Mouse (Mus musculus): ENCODE measurements at regions not wholly inside any gene's neighbourhood (a gene's known extent, or its start where the extent isn't known, plus 50 kb on each side); places are given as distances from the start of the nearest gene placed in this dataset.

GRCm38 (mm10) chr7:79543231-79544071 lies 74.0 kb downstream of the Rhcg start:
- DNase-seq (ENCODE audit: low read depth) = no peak

GRCm38 (mm10) chr7:79542379-79543015 lies 75.0 kb downstream of the Rhcg start:
- no peak for DNase-seq (ENCODE audit: low read depth)

- DNase-seq (ENCODE audit: low read depth) = no peak
Measured at GRCm38 (mm10) chr7:79540246-79540645, 74.1 kb upstream of the Polg start.

DNA sequence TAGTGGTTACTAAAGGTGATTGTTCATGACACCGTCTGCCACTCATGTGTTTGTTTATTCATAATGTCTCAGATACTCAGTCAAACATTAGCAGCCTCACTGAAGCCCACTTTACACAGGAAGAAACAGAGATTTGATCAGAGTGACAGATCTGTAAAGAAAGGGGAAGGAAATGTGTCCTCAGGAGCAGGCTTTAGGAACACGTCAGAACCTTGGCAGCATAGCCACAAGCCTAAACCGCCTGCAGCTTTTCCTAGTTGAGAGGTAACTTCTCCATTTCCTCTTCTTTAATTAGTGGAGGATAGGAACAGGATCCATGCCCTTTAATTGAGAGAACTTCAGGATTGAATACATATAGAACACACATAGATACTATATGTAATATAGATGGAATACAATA lies 73.3 kb upstream of the Polg start:
- no peak for DNase-seq (ENCODE audit: low read depth)

DNA sequence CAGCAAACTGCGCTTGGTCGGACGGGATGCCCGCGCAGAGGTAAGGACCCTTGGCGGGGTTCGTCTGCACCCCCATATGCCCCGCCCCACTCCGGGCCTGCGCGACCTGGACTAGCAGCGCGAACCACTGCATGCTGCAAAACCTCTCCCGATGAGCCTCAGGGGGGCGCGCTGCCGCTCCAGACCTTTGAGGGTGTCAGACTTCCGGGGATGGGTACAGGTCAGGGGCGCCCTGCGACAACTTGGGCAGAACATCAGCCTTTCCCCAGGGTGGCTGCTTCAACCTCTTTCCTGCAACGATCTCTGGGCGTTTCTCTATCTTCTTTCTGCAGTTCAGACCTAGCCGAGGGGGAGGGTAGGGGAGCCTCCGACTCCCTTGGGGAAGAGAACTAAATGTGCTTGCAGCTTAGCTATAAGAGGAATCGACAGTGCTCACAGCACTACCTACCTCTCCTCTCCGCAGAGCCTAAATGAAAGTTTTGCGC lies 70.0 kb upstream of the Polg start:
- DNase-seq (ENCODE audit: low read depth) = no peak

- DNase-seq (ENCODE audit: low read depth) = no peak
Measured at GRCm38 (mm10) chr7:79535251-79536111, 69.3 kb upstream of the Polg start.

- DNase-seq (ENCODE audit: low read depth) = no peak
Measured at GRCm38 (mm10) chr7:79534819-79535218, 68.7 kb upstream of the Polg start.

GRCm38 (mm10) chr7:79534381-79534780 lies 68.2 kb upstream of the Polg start:
- DNase-seq (ENCODE audit: low read depth) = no peak

DNA sequence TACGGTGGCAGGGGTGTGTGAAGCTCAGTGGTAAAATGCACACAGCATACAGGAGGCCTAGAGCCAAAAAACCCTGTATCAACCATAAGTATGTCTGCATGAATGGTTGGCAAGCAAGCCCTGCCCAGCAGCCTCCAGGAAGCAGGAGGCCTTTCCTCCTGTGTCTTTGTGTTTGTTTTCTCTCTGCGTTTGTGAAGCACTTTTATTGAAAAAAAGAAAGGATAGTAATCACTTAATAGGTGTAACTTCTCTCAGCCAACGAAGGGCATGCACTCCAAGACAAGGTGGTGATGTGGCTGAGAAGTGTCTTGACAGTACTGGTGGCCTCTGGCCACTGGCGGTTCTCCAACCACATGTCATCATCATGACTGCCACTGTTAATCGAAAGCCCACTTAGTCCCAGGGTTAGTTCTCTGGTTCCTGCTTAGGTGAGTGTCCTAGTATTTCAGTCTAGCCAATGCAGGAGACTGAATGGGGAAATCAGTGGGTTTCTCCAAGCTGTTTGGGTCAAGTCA lies 66.5 kb upstream of the Polg start:
- no peak for DNase-seq (ENCODE audit: low read depth)

DNA sequence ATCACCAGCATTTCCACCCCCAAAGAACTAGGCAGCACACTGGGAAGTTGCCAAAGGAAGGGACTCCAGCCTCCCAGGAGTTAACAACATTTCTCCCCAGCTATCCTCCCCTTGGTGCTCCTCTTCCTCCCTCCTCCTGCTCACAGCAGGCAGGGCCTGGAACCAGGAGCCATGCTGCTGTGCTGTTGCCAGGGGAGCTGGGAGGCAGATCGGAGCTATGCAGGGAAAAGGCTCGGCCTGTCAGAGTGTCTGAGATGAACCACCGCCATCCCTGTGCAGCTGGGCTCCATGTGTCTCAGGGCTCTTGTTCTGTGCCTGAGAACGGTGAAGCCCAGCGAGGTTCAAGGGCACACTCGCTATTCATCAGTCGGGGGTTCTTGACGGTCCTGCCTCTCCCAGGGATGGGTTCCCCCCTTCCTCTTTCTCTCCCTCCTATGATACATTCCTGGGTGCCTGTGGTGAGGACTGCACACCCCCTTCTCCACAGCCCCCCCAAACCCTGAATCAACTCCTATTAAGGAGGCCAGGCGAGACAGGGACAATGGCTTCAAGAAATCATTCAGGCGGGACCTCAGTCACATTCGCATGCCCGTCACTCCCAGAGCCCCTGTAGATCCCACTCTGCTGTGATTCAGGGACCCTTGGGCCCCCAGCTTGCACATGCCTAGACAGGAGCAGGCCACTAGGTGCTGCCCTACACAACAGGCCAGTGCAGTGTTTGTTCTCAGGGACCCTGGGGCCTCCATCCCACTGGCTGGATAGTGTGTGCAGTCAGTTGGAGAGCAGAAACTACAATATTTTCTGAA lies 65.6 kb upstream of the Polg start:
- no peak for DNase-seq (ENCODE audit: low read depth)

GRCm38 (mm10) chr7:79531142-79531541 lies 65.0 kb upstream of the Polg start:
- no peak for DNase-seq (ENCODE audit: low read depth)

- DNase-seq (ENCODE audit: low read depth) = no peak
Measured at GRCm38 (mm10) chr7:79529480-79529879, 63.3 kb upstream of the Polg start.

GRCm38 (mm10) chr7:79527984-79528383 lies 61.8 kb upstream of the Polg start:
- no peak for DNase-seq (ENCODE audit: low read depth)

GRCm38 (mm10) chr7:79525690-79526630 lies 59.8 kb upstream of the Polg start:
- DNase-seq (ENCODE audit: low read depth) = no peak

DNA sequence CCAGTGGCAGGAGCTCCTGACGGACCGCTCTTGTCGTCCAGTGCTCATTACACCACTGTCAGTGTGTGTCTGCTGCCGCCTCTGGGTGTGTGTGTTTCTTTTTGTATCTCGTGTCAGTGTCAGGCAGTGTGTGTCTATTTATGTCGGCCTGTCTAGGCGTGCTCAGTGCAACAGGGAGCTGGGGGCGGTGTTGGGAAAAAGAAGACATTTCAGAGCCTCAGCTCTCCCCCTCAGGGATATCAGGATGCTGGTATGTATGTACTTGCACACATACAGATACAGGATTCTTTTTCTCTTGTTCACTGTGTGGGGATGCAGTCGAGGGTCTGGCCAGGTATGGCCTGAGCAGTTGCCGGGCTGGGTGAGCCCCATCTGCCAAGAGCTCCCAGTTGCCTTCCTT lies 58.8 kb upstream of the Polg start:
- no peak for DNase-seq (ENCODE audit: low read depth)

DNA sequence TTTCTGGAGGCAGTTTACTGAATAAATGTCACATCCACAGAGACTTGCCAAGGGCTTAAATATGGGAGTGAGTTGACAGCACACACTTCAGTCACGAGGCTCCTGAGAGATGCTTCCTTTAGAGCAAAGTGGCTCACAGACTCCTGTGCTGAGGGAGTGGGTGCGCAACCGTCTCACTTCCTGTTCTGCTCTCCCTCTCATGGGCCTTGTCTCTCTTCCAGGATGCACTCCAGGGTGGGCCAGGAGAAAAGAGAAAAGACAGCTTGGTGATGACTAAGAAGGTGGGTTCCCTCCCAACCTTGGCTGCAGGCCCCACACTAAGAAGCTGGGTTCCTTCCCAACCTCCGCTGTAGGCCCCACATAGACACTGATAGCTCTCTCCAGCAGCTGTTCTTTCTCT lies 57.5 kb upstream of the Polg start:
- no peak for DNase-seq (ENCODE audit: low read depth)

- DNase-seq (ENCODE audit: low read depth) = no peak
Measured at GRCm38 (mm10) chr7:79522046-79522445, 55.9 kb upstream of the Polg start.

DNA sequence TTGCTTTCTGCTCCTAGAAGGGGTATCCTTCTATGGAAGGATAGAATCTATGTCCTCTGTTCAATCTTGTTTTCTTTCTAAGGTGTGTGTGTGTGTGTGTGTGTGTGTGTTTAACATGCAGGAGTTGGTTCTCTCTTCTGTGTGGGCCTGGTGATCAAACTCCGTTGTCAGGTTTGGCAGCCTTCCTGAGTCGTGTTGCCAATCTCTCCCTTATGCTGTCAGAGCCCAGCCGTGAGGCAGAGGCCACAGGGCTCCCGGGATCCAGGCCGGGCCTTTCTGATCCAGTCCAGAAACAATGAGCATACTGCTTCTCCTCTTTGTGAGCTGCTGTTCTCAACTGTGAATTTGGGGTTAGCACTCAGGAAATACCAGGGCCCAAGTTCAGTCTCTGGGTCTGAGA lies 55.1 kb upstream of the Polg start:
- DNase-seq (ENCODE audit: low read depth) = no peak

DNA sequence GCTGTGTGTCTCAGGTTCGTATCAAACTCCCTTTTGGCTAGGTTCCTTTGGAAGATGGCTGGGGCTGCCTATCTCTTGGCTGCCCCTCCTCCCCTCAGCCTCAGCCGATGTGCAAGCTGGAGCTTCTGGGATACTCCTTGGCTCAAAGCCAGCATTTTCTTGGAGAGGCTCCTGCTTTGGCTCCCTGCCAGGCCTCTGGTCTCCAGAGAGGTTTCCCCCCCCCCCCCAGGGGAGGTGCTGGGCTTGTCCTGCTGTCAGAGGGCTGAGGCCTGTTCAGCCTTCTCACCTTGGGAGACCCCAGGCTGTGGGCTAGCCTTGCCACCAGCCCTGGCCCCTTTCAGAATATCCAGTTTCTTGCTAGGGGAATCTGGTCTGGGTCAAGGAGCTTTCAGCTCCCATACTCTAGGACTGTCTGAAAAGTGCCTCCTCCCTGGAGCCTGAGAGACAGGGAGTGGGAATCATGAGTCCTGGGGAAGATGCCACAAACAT lies 54.1 kb upstream of the Polg start:
- DNase-seq (ENCODE audit: low read depth) = no peak

DNA sequence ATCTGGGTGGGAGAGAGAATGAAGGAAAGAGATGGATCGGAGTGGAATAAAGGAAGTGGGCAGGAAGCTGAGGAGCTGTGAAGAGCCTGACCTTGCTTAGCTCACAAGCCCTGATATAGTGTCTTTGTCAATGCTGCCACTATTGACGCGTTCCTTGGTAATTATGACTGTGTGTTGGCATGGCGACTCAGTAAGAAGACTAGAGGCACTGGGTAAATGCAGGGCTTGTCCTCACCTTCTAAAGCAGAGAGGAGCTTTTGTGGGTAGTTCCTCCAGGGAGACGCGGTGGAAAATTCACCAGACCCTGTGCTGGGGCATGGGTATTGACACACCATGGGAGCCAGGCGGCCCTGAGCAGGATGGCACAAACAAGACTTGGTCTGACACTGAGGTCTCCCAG lies 52.8 kb upstream of the Polg start:
- DNase-seq (ENCODE audit: low read depth) = no peak

Data from 416B (cell line).